Mouse (Mus musculus) liver, adult 2 months (tissue): ENCODE results near the gene Il2rb.

Experiments used
- CTCF ChIP-seq: fragments of 200-500 bp; IDR thresholded peaks from 2 replicates; pipeline ENCODE4 v1.5.1; 2011; ENCODE audit warnings: low read depth, low read length, control low read depth
- POLR2A ChIP-seq: fragments of 200-500 bp; IDR thresholded peaks from 2 replicates; pipeline ENCODE4 v1.6.1; 2011; ENCODE audit warnings: low read length, control low read depth; ENCODE audit not compliant: insufficient read depth; ENCODE audit errors: extremely low read depth

DNA sequence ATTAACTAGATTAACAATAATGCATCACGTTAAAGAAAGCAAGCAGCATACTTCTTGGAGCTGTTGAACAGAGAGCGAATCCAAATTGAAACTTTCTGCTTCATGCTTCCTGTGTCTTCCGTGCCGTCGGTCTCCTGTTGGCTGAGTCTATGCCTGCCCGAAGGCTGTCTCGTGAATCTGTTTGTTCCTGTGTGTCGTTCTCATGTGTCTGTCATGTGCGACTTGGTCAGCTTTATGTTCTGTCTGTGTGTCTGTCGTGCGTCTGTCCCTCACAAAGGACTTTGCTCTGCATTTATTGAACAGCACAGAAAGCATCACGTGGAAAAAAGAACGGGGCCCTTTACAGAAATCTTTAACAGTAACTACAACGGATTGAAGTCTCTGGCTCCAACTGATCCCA lies 17.9 kb upstream of the Il2rb start:
- TF ChIP-seq CTCF (0 out of 2 replicates have a peak, but pooled peaks have one; percentile 0), POLR2A (no peak)
